Comparison of ENCODE assay signal across 9 mouse cellular contexts in the genomic region with DNA sequence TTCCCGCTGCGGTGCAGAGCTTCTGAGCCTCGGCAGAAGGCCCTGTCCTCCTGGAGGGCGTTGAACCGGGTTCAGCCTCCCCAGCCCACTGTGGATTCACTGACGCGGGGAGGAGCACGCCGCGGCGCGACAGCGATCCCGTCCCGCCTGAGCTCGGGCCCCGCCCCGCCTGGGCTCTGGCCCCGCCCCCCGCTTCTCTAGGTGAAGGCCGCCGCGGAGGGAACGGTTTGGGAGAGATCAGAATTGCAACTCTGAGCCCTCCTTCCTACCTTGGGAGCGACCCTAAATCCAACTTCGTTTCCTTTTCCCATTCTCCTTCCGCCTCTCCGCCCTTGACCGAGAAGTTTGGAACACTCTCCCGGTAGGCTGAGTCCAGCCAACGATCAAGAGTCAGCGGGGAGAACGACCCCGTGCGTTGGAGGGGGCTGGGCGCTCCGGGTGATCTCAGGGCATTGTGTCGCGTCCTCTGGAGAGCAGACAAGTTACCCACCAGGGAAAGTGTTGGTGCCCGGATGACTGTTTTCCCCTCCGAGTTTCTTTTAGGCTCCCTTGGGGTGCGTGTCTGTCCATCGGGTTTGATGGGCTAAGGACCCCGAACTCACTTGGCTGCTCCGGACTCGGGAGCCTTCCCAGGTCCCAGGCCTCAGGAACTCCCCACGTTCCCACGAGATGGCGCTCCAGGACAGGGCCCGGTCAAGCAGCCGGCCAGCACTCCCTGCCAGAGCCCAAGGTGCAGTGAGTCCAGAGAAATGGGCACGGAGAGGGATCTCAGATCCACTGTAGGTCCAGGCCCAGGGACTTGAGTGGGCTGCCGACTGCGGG. TPM values are rescaled to one million over a fixed set of nuclear protein-coding genes. Genes with fewer than 3 reads are reported as not detected.
A peak's percentile ranks its signal among the peaks of the same experiment; 100 is the strongest.
DNase-seq lines count a peak whose midpoint lies in the region; ATAC-seq lines count a peak whose summit lies in the region.
"Had no signal": no experiment of that assay in that cellular context is flagged by ENCODE, and none has a peak within 500 bp of the region (broad histone marks: within the 10 kb centered on the region; RNA-seq: fewer than 3 reads in every experiment).

No protein-coding gene starts in this region.

- no peaks in the 10 kb centered on the region for H3K36me3 ChIP-seq in hindbrain, embryonic 12.5 days

- no peaks in the 10 kb centered on the region for H3K9me3 ChIP-seq in hindbrain, embryonic 12.5 days (replicated peaks)

- peak overlapping the region; percentile 43 for H3K4me3 ChIP-seq in hindbrain, embryonic 12.5 days

- H3K9ac ChIP-seq in hindbrain, embryonic 12.5 days: peak overlapping the region; percentile 50

- H3K27ac ChIP-seq in hindbrain, embryonic 12.5 days: no peak overlapping the region; the same call in 1 of the 2 replicates

- peaks cover 36% of the 10 kb centered on the region for H3K4me1 ChIP-seq in hindbrain, embryonic 12.5 days

- under 1% methylated on average over 54 of the region's 54 CpGs for WGBS in hindbrain, embryonic 12.5 days

- ATAC-seq in hindbrain, embryonic 12.5 days (ENCODE audit: low FRiP score): peak; percentile 43; the same call in 1 of the 2 replicates

- peak; percentile 94 for DNase-seq in NIH3T3 (ENCODE audit: low read depth)
- DNase-seq in cerebellum, postnatal 14 days: peak; percentile 87 to 92
- DNase-seq in frontal cortex, postnatal 10 days (ENCODE audit: low spot score in 2 of 2): peak; percentile 50 to 77
- peak; percentile 70 to 78 for DNase-seq in layer of hippocampus, postnatal 14 days (ENCODE audit: low spot score in 2 of 2)
- DNase-seq in lung, postnatal 14 days: peak; percentile 95
- DNase-seq in retina, embryonic 14.5 days (ENCODE audit: low spot score): peak; percentile 94
- DNase-seq in thymus, postnatal 25 days: peak; percentile 70

- peak overlapping the region; percentile 72 for H3K4me2 ChIP-seq in hindbrain, embryonic 12.5 days (replicated peaks)

- peaks cover 85% of the 10 kb centered on the region for H3K27me3 ChIP-seq in hindbrain, embryonic 12.5 days

RNA-seq across cellular contexts. Expression of a gene that starts 5.8 kb away (rescaled TPM):
- not detected in 2 replicates for polyA plus RNA-seq in hindbrain, embryonic 12.5 days (2016; fragmentation: Nextera tagmentation; extraction: Ambion mirVana)
- not detected for total RNA-seq in layer of hippocampus, postnatal 14 days (2021)
- polyA plus RNA-seq: gonadal fat pad, adult 2 months had no signal

RNA-seq across cellular contexts. Expression of a gene that starts 12.0 kb away (rescaled TPM):
- polyA plus RNA-seq in hindbrain, embryonic 12.5 days (2016; fragmentation: Nextera tagmentation; extraction: Ambion mirVana): 3.8 and 4.9 TPM in 2 replicates
- total RNA-seq in layer of hippocampus, postnatal 14 days (2021): 1 to 10 TPM; 2.7 to 3.3 TPM

RNA-seq across cellular contexts. Expression of a gene that starts 41.9 kb away (rescaled TPM):
- polyA plus RNA-seq in hindbrain, embryonic 12.5 days (2016; fragmentation: Nextera tagmentation; extraction: Ambion mirVana): 0.57 and 0.94 TPM in 2 replicates
- under 1 TPM; 0.24 to 0.53 TPM for total RNA-seq in layer of hippocampus, postnatal 14 days (2021)
